8 mouse cellular contexts compared by ENCODE assay signal in the genomic region with DNA sequence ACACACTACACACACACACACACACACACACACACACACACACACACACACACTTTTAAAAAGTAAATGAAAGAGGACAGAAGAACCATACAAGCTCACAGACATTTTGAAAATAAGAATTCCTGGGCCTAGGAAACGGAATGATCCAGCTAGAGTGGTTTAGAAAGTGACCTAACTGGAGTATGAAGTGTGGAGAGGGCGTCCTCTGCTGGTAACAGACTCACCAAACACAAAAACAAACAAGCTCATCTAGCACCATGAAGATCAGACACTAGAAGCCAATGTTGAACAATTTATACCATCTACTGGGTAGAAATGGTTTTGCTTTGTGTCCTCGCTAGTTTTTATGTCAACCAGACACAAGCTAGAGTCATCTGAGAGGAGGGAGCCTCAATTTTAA. TPM values are rescaled to one million over a fixed set of nuclear protein-coding genes. Genes with fewer than 3 reads are reported as not detected.
DNase-seq lines count a peak whose midpoint lies in the region; ATAC-seq and TF ChIP-seq lines count a peak whose summit lies in the region.

No protein-coding gene starts in this region.

- H3K27me3 ChIP-seq in CH12.LX (replicated peaks), result no peaks in the 10 kb centered on the region
- no peaks in the 10 kb centered on the region for H3K27me3 ChIP-seq in splenic B cell, adult 2 months (ENCODE audit: control insufficient read depth, insufficient read depth, low read length, poor library complexity, severe bottlenecking)
- H3K27me3 ChIP-seq in midbrain, embryonic 11.5 days (ENCODE audit: control insufficient read depth, insufficient read depth, low read length), result no peaks in the 10 kb centered on the region

- no peak overlapping the region for H3K4me2 ChIP-seq in CH12.LX (ENCODE audit: insufficient read depth, low read depth, poor library complexity, severe bottlenecking)
- H3K4me2 ChIP-seq in midbrain, embryonic 11.5 days, result no peak overlapping the region

- no peak overlapping the region for H3K4me3 ChIP-seq in CH12.LX (replicated peaks in 1 of 3; ENCODE audit: low read depth in 2 of 3, low read length in 2 of 3, poor library complexity in 1 of 3)
- no peak overlapping the region for H3K4me3 ChIP-seq in midbrain, embryonic 11.5 days (ENCODE audit: low read depth, low read length)

- dilution Hi-C loops in CH12.LX (cut with MboI; ENCODE audit: extremely low pct_ligation_motif_present, extremely low pct_unique_long_range_greater_than_20kb, low sequenced_read_pairs), result no loop called here

- no peaks in the 10 kb centered on the region for H3K36me3 ChIP-seq in CH12.LX (replicated peaks in 1 of 2; ENCODE audit: control insufficient read depth in 1 of 2, insufficient read depth in 1 of 2, low read length in 1 of 2)
- H3K36me3 ChIP-seq in splenic B cell, adult 2 months (ENCODE audit: control insufficient read depth, insufficient read depth, low read length, poor library complexity, severe bottlenecking), result no peaks in the 10 kb centered on the region
- no peaks in the 10 kb centered on the region for H3K36me3 ChIP-seq in midbrain, embryonic 11.5 days (ENCODE audit: control insufficient read depth, insufficient read depth, low read length)

- H3K4me1 ChIP-seq in CH12.LX (ENCODE audit: control insufficient read depth in 1 of 2, insufficient read depth in 2 of 2), result no peaks in the 10 kb centered on the region; a peak in 1 of 4 replicates
- no peaks in the 10 kb centered on the region for H3K4me1 ChIP-seq in midbrain, embryonic 11.5 days (ENCODE audit: control insufficient read depth, insufficient read depth, low read length)

- WGBS in midbrain, embryonic 11.5 days, result 43% methylated on average over 3 of the region's 3 CpGs

- TF ChIP-seq RAD21 in CH12.LX (IDR thresholded peaks at IDR 0.05; ENCODE audit: low read depth, low read length), result peak; percentile 89

- peak; percentile 71 to 92 for TF ChIP-seq CTCF in CH12.LX (conservative IDR thresholded peaks at IDR 0.05 in 1 of 2, IDR thresholded peaks at IDR 0.05 in 1 of 2; ENCODE audit: low read depth in 2 of 2, low read length in 2 of 2)

- ATAC-seq in midbrain, embryonic 11.5 days (ENCODE audit: low FRiP score), result no peak

- in situ Hi-C loops in CH12.LX (cut with MboI; ENCODE audit: low pct_ligation_motif_present, low pct_unique_long_range_greater_than_20kb, low sequenced_read_pairs), result no loop called here

- H3K27ac ChIP-seq in CH12.LX (ENCODE audit: insufficient read depth, low read depth), result no peak overlapping the region
- H3K27ac ChIP-seq in midbrain, embryonic 11.5 days (ENCODE audit: low read depth, low read length), result no peak overlapping the region

- H3K9ac ChIP-seq in CH12.LX (ENCODE audit: insufficient read depth, low read depth), result no peak overlapping the region
- no peak overlapping the region for H3K9ac ChIP-seq in midbrain, embryonic 11.5 days (ENCODE audit: low read length)

- no peak for TF ChIP-seq EP300 in CH12.LX (IDR thresholded peaks at IDR 0.05; ENCODE audit: low read length)

- TF ChIP-seq POLR2A in CH12.LX (IDR thresholded peaks at IDR 0.05; ENCODE audit: low read depth, low read length), result no peak

- H3K79me2 ChIP-seq in CH12.LX (replicated peaks; ENCODE audit: control insufficient read depth, extremely low read depth, insufficient read depth, poor library complexity, severe bottlenecking), result no peaks in the 10 kb centered on the region

- H3K9me3 ChIP-seq in CH12.LX (replicated peaks; ENCODE audit: low read length), result no peaks in the 10 kb centered on the region
- H3K9me3 ChIP-seq in midbrain, embryonic 11.5 days (ENCODE audit: control insufficient read depth, low read length), result no peaks in the 10 kb centered on the region

- peak; percentile 61 for DNase-seq in layer of hippocampus, adult 11-12 months (ENCODE audit: low spot score)
- DNase-seq in layer of hippocampus, postnatal 36 days, result no peak
- DNase-seq in CH12.LX (ENCODE audit: extremely low read depth) (peak; percentile 45), adipocyte (ENCODE audit: low spot score) (peak; percentile 58)
- peak; percentile 56 for DNase-seq in embryo, embryonic 10 days (ENCODE audit: low spot score)
- peak; percentile 38 for DNase-seq in left cerebral cortex, postnatal 4 days
- DNase-seq in splenic B cell, adult 2 months (ENCODE audit: low read depth, low spot score), result peak; percentile 76
- no peak for DNase-seq in midbrain, embryonic 11.5 days (ENCODE audit: low spot score, missing footprints)

- intact Hi-C loops in left cerebral cortex, postnatal 4 days (cut with DNase I), result no loop called here

TF ChIP-seq in CH12.LX, 34 proteins besides CTCF, POLR2A, EP300 and RAD21:
- TF ChIP-seq ZMIZ1 (IDR thresholded peaks at IDR 0.05; ENCODE audit: low read depth, low read length) (no peak), SMC3 (IDR thresholded peaks at IDR 0.05; ENCODE audit: low read depth, low read length) (peak; percentile 95), ZC3H11A (IDR thresholded peaks at IDR 0.05; ENCODE audit: low read depth, low read length) (peak; percentile 87)

RNA-seq across cellular contexts. Expression of a gene that starts 7.9 kb away (rescaled TPM):
- 1 to 10 TPM; 3.1 to 3.2 TPM for total RNA-seq in layer of hippocampus, postnatal 36 days (2021)
- total RNA-seq in CH12.LX (2012; rRNA removed) (3.8 and 4.2 TPM in 2 replicates), CH12.LX (2014; rRNA removed) (6.6 and 8.4 TPM in 2 replicates)
- polyA plus RNA-seq in CH12.LX (2012; ENCODE audit: insufficient read length, low read depth), result 7.0 and 7.6 TPM in 2 replicates
- 1 to 10 TPM; 1.1 to 1.2 TPM for total RNA-seq in left cerebral cortex, postnatal 4 days (2021)
- 4.2 and 5.3 TPM in 2 replicates for polyA plus RNA-seq in midbrain, embryonic 11.5 days (2014; fragmentation: Nextera tagmentation; extraction: Ambion mirVana)

RNA-seq across cellular contexts. Expression of a gene that starts 29.1 kb away (rescaled TPM):
- 10 to 100 TPM; 64.6 to 71.4 TPM for total RNA-seq in layer of hippocampus, postnatal 36 days (2021)
- total RNA-seq in CH12.LX (2012; rRNA removed) (14.7 and 15.6 TPM in 2 replicates), CH12.LX (2014; rRNA removed) (50.9 and 51.8 TPM in 2 replicates)
- polyA plus RNA-seq in CH12.LX (2012; ENCODE audit: insufficient read length, low read depth), result 28.4 and 34.2 TPM in 2 replicates
- 10 to 100 TPM; 42.9 to 43.7 TPM for total RNA-seq in left cerebral cortex, postnatal 4 days (2021)
- 70.4 and 81.3 TPM in 2 replicates for polyA plus RNA-seq in midbrain, embryonic 11.5 days (2014; fragmentation: Nextera tagmentation; extraction: Ambion mirVana)

Comparison
In these comparisons a context has a peak if more than half of its experiments do, and no peak if none do; other contexts are left out.
1. DNase-seq: peak in layer of hippocampus, adult 11-12 months (single experiment), CH12.LX (single experiment), adipocyte (single experiment), embryo, embryonic 10 days (single experiment), left cerebral cortex, postnatal 4 days (single experiment) and splenic B cell, adult 2 months (single experiment); none in layer of hippocampus, postnatal 36 days (0 of 2) and midbrain, embryonic 11.5 days (single experiment).